Mouse (Mus musculus): ENCODE data around the gene Wdr4.

Wdr4 gene

GRCm38 (mm10) chr17:31491355-31491754, 28.4 kb downstream of the Wdr4 start:
- no peak for DNase-seq

GRCm38 (mm10) chr17:31487433-31488060, 32.2 kb downstream of the Wdr4 start:
- DNase-seq: no peak

DNA sequence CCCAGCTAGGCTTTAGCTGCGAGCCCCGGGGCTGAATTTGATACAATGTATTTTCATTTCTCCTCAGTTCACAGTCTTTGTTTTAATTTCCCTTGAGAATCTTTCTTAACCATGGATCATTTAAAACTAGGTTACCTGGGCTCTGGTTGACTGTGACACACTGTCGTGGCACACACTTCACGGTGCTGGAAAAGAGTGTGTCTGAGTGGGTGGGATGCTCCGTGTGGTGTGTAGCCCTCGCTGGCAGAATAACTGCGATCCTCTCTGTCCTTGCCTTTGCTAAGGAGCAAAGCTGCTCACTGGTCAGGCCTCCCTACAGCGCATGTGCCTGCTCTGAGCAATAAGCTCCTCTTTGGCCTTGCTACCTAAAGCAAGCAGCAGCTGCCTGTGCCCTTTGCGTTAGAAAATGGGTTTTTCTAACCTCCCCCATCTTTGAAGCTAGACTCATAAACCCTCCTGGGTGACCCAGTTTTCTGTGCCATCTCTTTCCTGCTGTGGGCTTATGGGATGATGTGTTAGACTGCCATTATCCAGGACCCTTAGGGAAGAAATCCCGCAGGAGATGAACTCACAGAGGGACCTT, 33.1 kb downstream of the Wdr4 start:
- DNase-seq: no peak

DNA sequence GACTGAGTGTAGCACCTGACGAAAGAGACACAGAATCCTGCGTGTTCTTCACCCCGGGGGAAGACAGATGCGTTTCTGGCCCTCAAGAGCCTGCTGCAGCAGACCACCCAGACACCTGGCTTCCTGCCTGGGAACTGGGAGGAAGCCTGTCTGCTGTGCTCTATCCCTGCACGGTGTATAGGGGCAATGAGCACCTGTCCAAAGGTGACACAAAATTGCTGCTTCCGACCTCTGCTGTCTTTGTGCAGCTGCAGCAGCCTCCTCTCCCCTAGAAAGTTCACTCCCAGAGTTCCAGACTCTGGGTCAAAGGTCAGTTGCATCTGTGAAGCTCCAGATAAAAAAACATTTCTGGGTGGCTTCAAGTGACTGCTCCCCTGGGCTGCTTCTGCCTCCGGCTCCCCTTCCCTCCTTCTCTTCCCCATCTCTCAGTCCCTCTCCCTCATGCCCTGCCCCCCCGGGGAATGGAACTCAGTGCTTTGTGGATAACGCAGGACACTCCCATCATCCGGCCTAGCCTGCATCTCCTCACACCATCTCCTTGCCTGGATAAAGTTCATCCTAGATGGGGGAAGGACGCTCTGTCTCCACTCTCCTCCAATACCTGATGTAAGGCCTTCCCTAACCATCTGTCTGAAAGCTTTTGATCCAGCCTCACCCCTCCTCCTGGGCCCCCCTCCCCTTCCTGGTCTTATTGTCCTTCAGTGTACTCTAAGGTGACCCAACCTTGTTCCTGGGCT, 40.5 kb downstream of the Wdr4 start:
- no peak for DNase-seq

DNA sequence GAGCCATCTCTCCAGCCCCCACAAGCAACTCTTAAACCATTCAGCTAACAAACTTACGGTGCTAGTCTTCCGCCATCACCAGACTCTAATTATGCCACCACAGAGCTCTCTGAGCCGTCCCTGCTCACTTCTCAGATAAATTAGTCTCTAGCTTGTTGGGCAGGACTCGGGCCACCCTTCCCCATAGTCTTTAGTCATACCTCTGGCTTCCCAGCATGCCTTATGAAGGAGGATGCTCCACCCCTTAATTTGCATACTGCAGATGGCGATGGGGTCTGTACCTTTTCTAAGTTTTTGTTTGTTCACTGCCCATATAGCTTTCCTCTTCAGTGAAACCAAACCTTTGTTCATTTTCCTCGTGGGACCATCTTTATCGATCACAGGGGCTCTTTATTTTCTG, 41.2 kb downstream of the Wdr4 start:
- DNase-seq: no peak

GRCm38 (mm10) chr17:31474388-31474787, 45.4 kb downstream of the Wdr4 start:
- no peak for DNase-seq

GRCm38 (mm10) chr17:31470766-31471418, 48.9 kb downstream of the Wdr4 start:
- no peak for DNase-seq

GRCm38 (mm10) chr17:31468496-31468895, 51.3 kb downstream of the Wdr4 start:
- no peak for DNase-seq

DNA sequence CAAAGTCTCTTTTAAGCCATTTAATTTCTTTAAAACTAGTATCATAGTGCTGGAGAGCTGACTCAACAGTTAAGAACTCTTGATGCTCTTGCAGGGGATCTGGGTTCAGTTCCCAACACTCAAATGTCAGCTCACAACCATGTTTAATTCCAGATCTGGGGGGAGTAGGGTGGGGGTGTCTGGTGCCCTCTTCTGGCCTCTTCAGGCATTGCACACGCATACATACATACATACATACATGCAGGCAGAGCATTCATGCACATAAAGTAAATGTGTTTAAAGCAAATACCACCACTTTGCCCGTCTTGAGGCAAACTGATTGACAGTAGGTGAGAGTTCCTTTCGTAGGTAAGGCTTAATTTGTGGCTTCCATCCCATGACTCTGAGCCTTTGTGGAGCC, 52.9 kb downstream of the Wdr4 start:
- no peak for DNase-seq

GRCm38 (mm10) chr17:31462506-31462905, 57.3 kb downstream of the Wdr4 start:
- no peak for DNase-seq

- no peak for DNase-seq
These were observed 59.4 kb downstream of the Wdr4 start for GRCm38 (mm10) chr17:31460416-31460815.

- DNase-seq: peak; percentile 62 to 74
These were observed 62.8 kb downstream of the Wdr4 start for GRCm38 (mm10) chr17:31456723-31457567.

DNA sequence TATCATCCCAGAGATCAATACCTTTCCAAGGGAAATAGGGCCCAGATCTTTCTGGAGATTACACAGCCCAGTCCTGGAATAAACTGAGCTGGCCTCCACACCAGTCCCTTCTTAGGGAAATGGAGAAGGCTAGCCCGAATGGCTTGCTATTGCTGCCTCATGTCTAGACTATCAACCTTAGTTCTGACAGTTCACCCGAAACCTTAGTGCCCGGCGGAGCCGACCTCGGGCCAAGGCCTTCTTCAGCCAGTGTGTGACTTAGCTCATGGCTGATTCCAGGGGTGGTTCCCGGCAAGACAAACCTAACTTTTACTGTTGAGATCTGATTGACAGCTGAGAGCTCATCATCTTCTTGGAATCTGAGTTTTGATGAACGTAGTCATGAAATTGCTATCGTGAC, 65.7 kb downstream of the Wdr4 start:
- DNase-seq: no peak

DNA sequence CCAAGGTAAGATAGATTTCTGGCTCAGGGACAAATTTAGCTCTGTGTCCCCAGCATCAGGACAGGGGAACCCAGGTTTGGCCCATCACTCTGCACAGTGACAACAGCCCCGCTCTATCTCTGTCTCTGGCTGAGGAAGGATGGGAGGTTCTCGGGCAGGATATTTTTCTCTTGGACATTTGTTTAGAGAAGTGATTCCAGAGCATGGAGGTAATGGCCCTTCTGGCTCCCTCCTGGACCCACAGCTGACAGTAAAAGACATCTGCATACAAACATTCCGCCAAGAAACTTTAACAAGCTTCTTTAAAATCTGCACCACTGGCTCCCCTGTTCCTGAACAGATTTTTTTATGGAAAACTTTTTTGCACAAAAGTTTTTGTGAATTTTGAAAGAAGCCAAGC, 66.3 kb downstream of the Wdr4 start:
- no peak for DNase-seq

GRCm38 (mm10) chr17:31452816-31453215, 67.0 kb downstream of the Wdr4 start:
- no peak for DNase-seq

GRCm38 (mm10) chr17:31451179-31451708, 68.5 kb downstream of the Wdr4 start:
- peak; percentile 42 to 48 for DNase-seq

- DNase-seq: no peak
These were observed 69.6 kb downstream of the Wdr4 start for GRCm38 (mm10) chr17:31450206-31450605.

GRCm38 (mm10) chr17:31448519-31448918, 71.3 kb downstream of the Wdr4 start:
- no peak for DNase-seq

DNA sequence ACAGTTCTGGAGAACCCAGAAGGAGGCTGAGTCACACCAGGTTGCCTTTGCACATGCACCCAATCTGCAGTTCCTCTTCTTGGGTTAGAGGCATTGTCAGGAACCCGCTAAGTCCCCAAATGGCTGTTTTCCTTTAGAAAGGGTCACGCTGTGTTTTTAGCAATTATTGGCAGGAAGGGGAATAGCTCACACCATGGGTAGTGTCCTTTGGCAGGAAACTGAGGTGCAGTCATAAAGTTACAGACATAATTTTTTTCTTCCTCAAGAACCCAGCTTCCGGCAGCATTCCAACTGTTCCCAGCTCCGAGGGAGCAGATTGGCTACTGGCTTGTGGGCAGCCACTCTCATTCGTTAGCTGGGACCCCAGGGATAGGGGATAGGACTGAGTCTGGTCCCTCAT, 72.0 kb downstream of the Wdr4 start:
- DNase-seq: peak in 1 of 2 experiments; percentile 27

GRCm38 (mm10) chr17:31445061-31445731, 74.6 kb downstream of the Wdr4 start:
- no peak for DNase-seq

Data from cerebellum, adult 18-20 months (tissue).